Mouse (Mus musculus) kidney, embryonic 14.5 days (tissue): ENCODE measurements around the gene Rergl. TPM values are rescaled to one million over a fixed set of nuclear protein-coding genes. Genes with fewer than 3 reads are reported as not detected.

Experiments used
- ATAC-seq: fragments of 200-750 bp; cut with Nextera tagmentation; 2 replicates; pipeline ENCODE4 v1.8.0; 2017; ENCODE audit warnings: moderate number of reproducible peaks, mild to moderate bottlenecking, moderate TSS enrichment, moderate library complexity; ENCODE audit not compliant: low FRiP score, low TSS enrichment
- H3K27ac ChIP-seq: fragments of 300-500 bp; sonication (generic); 2 replicates; pipeline ENCODE4 v1.5.1; 2014; ENCODE audit warnings: low read depth, mild to moderate bottlenecking, low read length, moderate library complexity, mixed read lengths
- H3K27me3 ChIP-seq: fragments of 300-500 bp; sonication (generic); 2 replicates; pipeline ENCODE4 v1.6.1; 2014; ENCODE audit warnings: mild to moderate bottlenecking, low read length; ENCODE audit not compliant: control insufficient read depth, insufficient read depth
- H3K36me3 ChIP-seq: fragments of 300-500 bp; sonication (generic); 2 replicates; pipeline ENCODE4 v1.6.1; 2014; ENCODE audit warnings: low read length, mixed read lengths; ENCODE audit not compliant: control insufficient read depth, insufficient read depth
- H3K4me1 ChIP-seq: fragments of 300-500 bp; sonication (generic); 2 replicates; pipeline ENCODE4 v1.6.1; 2014; ENCODE audit warnings: low read length, mixed read lengths; ENCODE audit not compliant: control insufficient read depth, insufficient read depth
- H3K4me2 ChIP-seq: fragments of 300-500 bp; sonication (generic); replicated peaks from 2 replicates; pipeline ENCODE4 v1.6.1; 2014; ENCODE audit warnings: low read depth, mild to moderate bottlenecking, low read length
- H3K4me3 ChIP-seq: fragments of 300-500 bp; sonication (generic); 2 replicates; pipeline ENCODE4 v1.5.1; 2014; ENCODE audit warnings: mild to moderate bottlenecking, low read length
- H3K9ac ChIP-seq: fragments of 300-500 bp; sonication (generic); 2 replicates; pipeline ENCODE4 v1.6.1; 2014; ENCODE audit warnings: low read depth, mild to moderate bottlenecking, low read length, moderate library complexity
- H3K9me3 ChIP-seq: fragments of 300-500 bp; sonication (generic); 2 replicates; pipeline ENCODE4 v1.6.1; 2016; ENCODE audit warnings: low read length; ENCODE audit not compliant: control insufficient read depth
- WGBS: fragments of 180-500 bp; shearing (Covaris S2); extraction: QIAGEN DNeasy Blood & Tissue Kit; methylation state at CpG from one replicate; pipeline ENCODE4 v1.1.7; 2014; 5-methylcytosine and 5-hydroxymethylcytosine counted together
- polyA plus RNA-seq: library from polyadenylated mRNA; unstranded; fragments of >200 nt; fragmentation: Nextera tagmentation; extraction: Ambion mirVana; gene quantifications from 2 replicates; pipeline ENCODE4 v1.2.1, GENCODE M21; 2014

The Rergl gene
- polyA plus RNA-seq = 3.5 and 6.1 TPM in 2 replicates

- Histone ChIP-seq H3K36me3 (no peaks in the 10 kb centered on the region), H3K4me3 (no peak within 1 kb of the TSS), H3K27ac (no peak within 1 kb of the TSS), H3K4me2 (no peak within 1 kb of the TSS), H3K27me3 (no peaks in the 10 kb centered on the region), H3K4me1 (no peaks in the 10 kb centered on the region), H3K9ac (no peak within 1 kb of the TSS), H3K9me3 (no peaks in the 10 kb centered on the region)
- WGBS = 38% methylated on average over 1 of the region's 1 CpGs
- no peak for ATAC-seq
These were observed at the start of gene Rergl for GRCm38 (mm10) chr6:139501876-139502275. Gene Rergl, minus strand, starts transcription at chr6:139501976.

GRCm38 (mm10) chr6:139538469-139538868 is 36.7 kb upstream of the Rergl start:
- Histone ChIP-seq H3K36me3 (no peaks in the 10 kb centered on the region), H3K4me1 (no peaks in the 10 kb centered on the region), H3K9me3 (no peaks in the 10 kb centered on the region), H3K9ac (no peak overlapping the region), H3K4me3 (no peak overlapping the region), H3K4me2 (no peak overlapping the region), H3K27ac (no peak overlapping the region), H3K27me3 (no peaks in the 10 kb centered on the region)
- 51% methylated on average over 2 of the region's 2 CpGs for WGBS
- no peak for ATAC-seq

- Histone ChIP-seq H3K36me3 (no peaks in the 10 kb centered on the region), H3K27me3 (no peaks in the 10 kb centered on the region), H3K9me3 (no peaks in the 10 kb centered on the region), H3K4me2 (no peak overlapping the region), H3K4me3 (no peak overlapping the region), H3K27ac (no peak overlapping the region), H3K9ac (no peak overlapping the region), H3K4me1 (no peaks in the 10 kb centered on the region)
- ATAC-seq = no peak
These were observed 23.6 kb upstream of the Rergl start for GRCm38 (mm10) chr6:139525406-139525805.

GRCm38 (mm10) chr6:139524288-139524687 is 22.5 kb upstream of the Rergl start:
- no peaks in the 10 kb centered on the region for H3K4me1 ChIP-seq
- WGBS = 55% methylated on average over 5 of the region's 5 CpGs
- no peak overlapping the region for H3K27ac ChIP-seq
- H3K9ac ChIP-seq = no peak overlapping the region
- no peaks in the 10 kb centered on the region for H3K36me3 ChIP-seq
- no peaks in the 10 kb centered on the region for H3K27me3 ChIP-seq
- H3K4me3 ChIP-seq = no peak overlapping the region
- no peak overlapping the region for H3K4me2 ChIP-seq
- ATAC-seq = no peak
- no peaks in the 10 kb centered on the region for H3K9me3 ChIP-seq

GRCm38 (mm10) chr6:139514938-139515510 is 13.2 kb upstream of the Rergl start:
- 74% methylated on average over 3 of the region's 3 CpGs for WGBS
- no peak overlapping the region for H3K27ac ChIP-seq
- H3K4me2 ChIP-seq = no peak overlapping the region
- H3K9ac ChIP-seq = no peak overlapping the region
- no peak overlapping the region for H3K4me3 ChIP-seq
- H3K36me3 ChIP-seq = no peaks in the 10 kb centered on the region
- H3K4me1 ChIP-seq = no peaks in the 10 kb centered on the region
- no peaks in the 10 kb centered on the region for H3K9me3 ChIP-seq
- no peak for ATAC-seq
- no peaks in the 10 kb centered on the region for H3K27me3 ChIP-seq

GRCm38 (mm10) chr6:139479730-139480129 is 22.0 kb downstream of the Rergl start:
- Histone ChIP-seq H3K27me3 (no peaks in the 10 kb centered on the region), H3K27ac (no peak overlapping the region), H3K4me3 (no peak overlapping the region), H3K9ac (no peak overlapping the region), H3K4me1 (no peaks in the 10 kb centered on the region), H3K36me3 (no peaks in the 10 kb centered on the region), H3K9me3 (no peaks in the 10 kb centered on the region), H3K4me2 (no peak overlapping the region)
- ATAC-seq = no peak

GRCm38 (mm10) chr6:139464980-139465379 is 36.8 kb downstream of the Rergl start:
- Histone ChIP-seq H3K36me3 (no peaks in the 10 kb centered on the region), H3K4me3 (no peak overlapping the region), H3K27ac (no peak overlapping the region), H3K4me1 (no peaks in the 10 kb centered on the region), H3K9ac (no peak overlapping the region), H3K27me3 (no peaks in the 10 kb centered on the region), H3K4me2 (no peak overlapping the region), H3K9me3 (no peaks in the 10 kb centered on the region)
- WGBS = 54% methylated on average over 6 of the region's 6 CpGs
- ATAC-seq = no peak

GRCm38 (mm10) chr6:139464292-139464691 is 37.5 kb downstream of the Rergl start:
- no peaks in the 10 kb centered on the region for H3K27me3 ChIP-seq
- H3K4me1 ChIP-seq = no peaks in the 10 kb centered on the region
- no peak overlapping the region for H3K27ac ChIP-seq
- no peak overlapping the region for H3K9ac ChIP-seq
- WGBS = 81% methylated on average over 2 of the region's 2 CpGs
- no peak for ATAC-seq
- no peak overlapping the region for H3K4me2 ChIP-seq
- H3K9me3 ChIP-seq = no peaks in the 10 kb centered on the region
- no peaks in the 10 kb centered on the region for H3K36me3 ChIP-seq
- H3K4me3 ChIP-seq = no peak overlapping the region

- H3K4me3 ChIP-seq = no peak overlapping the region
- no peak overlapping the region for H3K9ac ChIP-seq
- no peaks in the 10 kb centered on the region for H3K27me3 ChIP-seq
- H3K4me2 ChIP-seq = no peak overlapping the region
- H3K36me3 ChIP-seq = no peaks in the 10 kb centered on the region
- no peaks in the 10 kb centered on the region for H3K9me3 ChIP-seq
- ATAC-seq = no peak
- no peak overlapping the region for H3K27ac ChIP-seq
- H3K4me1 ChIP-seq = no peaks in the 10 kb centered on the region
- 37% methylated on average over 5 of the region's 5 CpGs for WGBS
These were observed 40.7 kb downstream of the Rergl start for GRCm38 (mm10) chr6:139461094-139461493.
